Mouse (Mus musculus) cerebellum, postnatal 14 days (tissue): ENCODE data around the gene Ola1.

Source experiments
- DNase-seq, 2 experiments: peaks; one replicate each; pipeline ENCODE4 v3.0.0; 2021; ENCODE audit warnings: mixed read lengths in 2 of 2

The Ola1 gene

GRCm38 (mm10) chr2:73063911-73064619 is 154.7 kb downstream of the Ola1 start:
- DNase-seq = no peak

GRCm38 (mm10) chr2:73060259-73060585 is 158.5 kb downstream of the Ola1 start:
- DNase-seq = no peak

- peak; percentile 47 to 65 for DNase-seq
Measured at GRCm38 (mm10) chr2:73059550-73060258, 159.0 kb downstream of the Ola1 start.

- no peak for DNase-seq
Measured at GRCm38 (mm10) chr2:73058344-73058743, 160.4 kb downstream of the Ola1 start.

- DNase-seq = no peak
Measured at GRCm38 (mm10) chr2:73057589-73057988, 161.1 kb downstream of the Ola1 start.

GRCm38 (mm10) chr2:73056090-73056956 is 162.4 kb downstream of the Ola1 start:
- DNase-seq = no peak

- DNase-seq = no peak
Measured at GRCm38 (mm10) chr2:73053791-73054490, 164.8 kb downstream of the Ola1 start.

GRCm38 (mm10) chr2:73050401-73050800 is 168.3 kb downstream of the Ola1 start:
- no peak for DNase-seq

- DNase-seq = no peak
Measured at GRCm38 (mm10) chr2:73049977-73050376, 168.7 kb downstream of the Ola1 start.

- no peak for DNase-seq
Measured at GRCm38 (mm10) chr2:73049001-73049684, 169.6 kb downstream of the Ola1 start.

- peak; percentile 21 to 33 for DNase-seq
Measured at GRCm38 (mm10) chr2:73047061-73047741, 171.5 kb downstream of the Ola1 start.

GRCm38 (mm10) chr2:73046576-73046975 is 172.1 kb downstream of the Ola1 start:
- peak in 1 of 2 experiments; percentile 16 for DNase-seq

GRCm38 (mm10) chr2:73045505-73045904 is 173.2 kb downstream of the Ola1 start:
- no peak for DNase-seq
